Mouse (Mus musculus) G1E (cell line): Measurements from ENCODE around the gene Nkrf.

Experiments used
- CTCF ChIP-seq: IDR thresholded peaks from 2 replicates; pipeline ENCODE4 v1.5.1; 2012; ENCODE audit warnings: low read depth, low read length, inconsistent platforms, mixed read lengths
- GATA2 ChIP-seq: IDR thresholded peaks from 2 replicates; pipeline ENCODE4 v1.6.1; 2012; ENCODE audit warnings: low read depth, low read length, inconsistent platforms, borderline replicate concordance
- POLR2AphosphoS5 ChIP-seq: IDR thresholded peaks from 2 replicates; pipeline ENCODE4 v1.6.1; 2012; ENCODE audit warnings: low read depth, low read length, inconsistent platforms; ENCODE audit not compliant: insufficient replicate concordance
- TAL1 ChIP-seq: conservative IDR thresholded peaks from 2 replicates; pipeline ENCODE4 v1.6.1; 2012; ENCODE audit warnings: low read depth, low read length, inconsistent platforms, mixed read lengths

DNA sequence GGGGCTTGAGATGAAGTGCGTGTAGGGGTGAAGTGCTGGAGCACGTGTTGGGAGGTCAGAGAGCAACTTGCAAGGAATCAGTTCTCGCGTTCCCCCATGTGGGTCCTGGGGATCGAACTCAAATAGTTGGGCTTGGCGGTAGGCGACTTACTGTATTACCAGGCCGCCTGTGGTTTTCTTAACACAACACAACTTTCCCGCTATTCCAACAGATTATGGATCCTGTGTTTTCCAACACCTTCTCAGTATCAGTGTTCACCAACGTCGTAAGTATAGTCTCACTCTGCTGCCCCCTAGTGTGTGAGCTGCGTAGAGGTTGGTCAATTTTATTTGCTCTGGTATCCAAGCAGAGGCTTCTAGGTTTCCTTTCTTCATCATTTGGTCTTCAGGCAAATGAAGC, 8.6 kb upstream of the Nkrf start:
- TF ChIP-seq CTCF: 0 out of 2 replicates have a peak, but pooled peaks have one; percentile 20
- TF ChIP-seq GATA2: no peak
- TF ChIP-seq TAL1: no peak
- no peak for TF ChIP-seq POLR2AphosphoS5
